Mouse (Mus musculus) ES-Bruce4 (cell line): Measurements from ENCODE around the gene Baiap2. TPM values are rescaled to one million over a fixed set of nuclear protein-coding genes. Genes with fewer than 3 reads are reported as not detected.

Source experiments
- H3K27ac ChIP-seq: 2 replicates; pipeline ENCODE4 v1.5.1; 2012; ENCODE audit warnings: low read length, inconsistent platforms; ENCODE audit not compliant: insufficient read depth
- H3K27me3 ChIP-seq: 2 replicates; pipeline ENCODE4 v1.6.1; 2012; ENCODE audit warnings: mild to moderate bottlenecking, low read length, inconsistent platforms; ENCODE audit not compliant: control insufficient read depth, poor library complexity, insufficient read depth, severe bottlenecking
- H3K36me3 ChIP-seq: 2 replicates; pipeline ENCODE4 v1.6.1; 2012; ENCODE audit warnings: inconsistent platforms, mild to moderate bottlenecking, low read length, moderate library complexity; ENCODE audit not compliant: control insufficient read depth, poor library complexity, insufficient read depth, severe bottlenecking
- H3K4me1 ChIP-seq: one replicate; pipeline ENCODE4 v1.8.1; 2011; ENCODE audit warnings: low read length; ENCODE audit not compliant: control insufficient read depth, insufficient read depth
- H3K4me3 ChIP-seq: 2 replicates; pipeline ENCODE4 v1.5.1; 2011; ENCODE audit warnings: low read depth, mild to moderate bottlenecking, low read length
- H3K9ac ChIP-seq: 2 replicates; pipeline ENCODE4 v1.6.1; 2012; ENCODE audit warnings: low read depth, mild to moderate bottlenecking, inconsistent platforms; ENCODE audit not compliant: poor library complexity, severe bottlenecking
- H3K9me3 ChIP-seq: replicated peaks from 2 replicates; pipeline ENCODE4 v1.6.1; 2012; ENCODE audit warnings: mild to moderate bottlenecking, low read length, inconsistent platforms; ENCODE audit not compliant: control insufficient read depth, poor library complexity, insufficient read depth, severe bottlenecking
- CTCF ChIP-seq: IDR thresholded peaks from one replicate; pipeline ENCODE4 v1.8.1; 2011; ENCODE audit warnings: low read depth, low read length
- EP300 ChIP-seq: IDR thresholded peaks from 2 replicates; pipeline ENCODE4 v1.6.1; 2011; ENCODE audit warnings: low read depth, low read length; ENCODE audit not compliant: insufficient read depth
- POLR2A ChIP-seq: IDR thresholded peaks from one replicate; pipeline ENCODE4 v1.8.1; 2011; ENCODE audit warnings: low read length; ENCODE audit not compliant: insufficient read depth
- polyA plus RNA-seq: library from polyadenylated mRNA; stranded (reverse); fragments of >200 nt; gene quantifications from 2 replicates; pipeline ENCODE4 v1.2.4, GENCODE M21; 2011; ENCODE audit warnings: low read depth; ENCODE audit not compliant: missing spikeins, insufficient read depth, insufficient read length

Baiap2 gene
- polyA plus RNA-seq, 1 experiment: 15.6 TPM

DNA sequence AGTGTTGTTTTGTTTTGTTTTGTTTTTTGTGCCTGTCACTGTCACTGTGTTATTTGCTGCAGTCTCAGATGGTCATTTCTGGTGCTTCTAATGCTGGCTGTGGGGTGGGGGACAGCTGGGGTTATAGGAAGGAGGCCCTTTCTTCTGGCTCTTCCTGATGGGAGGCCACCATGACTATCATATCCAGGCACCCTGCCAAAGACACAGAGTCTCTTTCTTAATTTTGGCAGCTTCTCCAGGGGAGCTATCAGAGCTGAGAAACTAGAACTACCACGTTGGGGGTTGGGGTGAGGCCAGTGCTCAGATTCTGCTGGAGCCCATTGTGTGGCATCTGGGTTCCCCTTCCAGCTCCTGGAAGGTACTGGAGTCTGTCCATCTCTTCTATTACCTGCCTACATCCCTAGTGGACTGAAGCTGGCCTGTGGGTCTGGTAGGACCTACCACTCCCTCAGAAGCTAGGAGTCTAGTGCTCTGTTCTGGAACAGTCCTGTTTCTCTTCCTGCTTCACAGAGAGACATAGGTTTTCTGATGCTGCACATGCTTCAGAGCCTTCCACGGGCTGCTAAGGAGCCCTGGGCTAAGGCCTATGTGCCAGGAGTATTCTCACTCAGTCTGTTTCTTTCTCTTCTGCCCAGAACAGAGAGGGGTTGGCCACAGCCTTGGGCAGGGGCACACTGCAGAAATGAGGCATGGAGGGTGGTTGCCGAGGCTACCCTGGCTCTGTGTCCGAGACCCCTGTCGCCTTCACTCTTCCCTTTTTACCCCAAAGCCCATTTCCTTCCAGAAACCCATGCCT, 10.1 kb downstream of the Baiap2 start:
- Histone ChIP-seq H3K9me3 (no peaks in the 10 kb centered on the region), H3K27ac (no peak overlapping the region), H3K4me1 (peaks cover 2% of the 10 kb centered on the region), H3K27me3 (no peaks in the 10 kb centered on the region), H3K9ac (no peak overlapping the region), H3K36me3 (no peaks in the 10 kb centered on the region), H3K4me3 (no peak overlapping the region)
- TF ChIP-seq EP300 (no peak), POLR2A (no peak), CTCF (no peak)

- Histone ChIP-seq H3K4me1 (peaks cover 2% of the 10 kb centered on the region), H3K9ac (no peak overlapping the region), H3K9me3 (no peaks in the 10 kb centered on the region), H3K27me3 (no peaks in the 10 kb centered on the region), H3K27ac (no peak overlapping the region), H3K4me3 (no peak overlapping the region), H3K36me3 (no peaks in the 10 kb centered on the region)
- no peak for TF ChIP-seq CTCF
- TF ChIP-seq EP300: no peak
- TF ChIP-seq POLR2A: no peak
These were observed 11.7 kb downstream of the Baiap2 start for GRCm38 (mm10) chr11:119954233-119954632.

GRCm38 (mm10) chr11:119954749-119955337, 12.3 kb downstream of the Baiap2 start:
- H3K27ac ChIP-seq: no peak overlapping the region
- no peak for TF ChIP-seq EP300
- no peak for TF ChIP-seq POLR2A
- no peak for TF ChIP-seq CTCF
- H3K27me3 ChIP-seq: no peaks in the 10 kb centered on the region
- H3K4me1 ChIP-seq: peaks cover 2% of the 10 kb centered on the region
- H3K9ac ChIP-seq: no peak overlapping the region
- H3K36me3 ChIP-seq: no peaks in the 10 kb centered on the region
- no peaks in the 10 kb centered on the region for H3K9me3 ChIP-seq
- no peak overlapping the region for H3K4me3 ChIP-seq

- Histone ChIP-seq H3K9me3 (no peaks in the 10 kb centered on the region), H3K36me3 (no peaks in the 10 kb centered on the region), H3K27me3 (no peaks in the 10 kb centered on the region), H3K27ac (no peak overlapping the region), H3K4me1 (peaks cover 2% of the 10 kb centered on the region), H3K4me3 (no peak overlapping the region), H3K9ac (no peak overlapping the region)
- TF ChIP-seq POLR2A (no peak), EP300 (no peak), CTCF (no peak)
These were observed 12.9 kb downstream of the Baiap2 start for GRCm38 (mm10) chr11:119955432-119955831.

GRCm38 (mm10) chr11:119956590-119956989, 14.0 kb downstream of the Baiap2 start:
- no peak for TF ChIP-seq EP300
- no peak for TF ChIP-seq POLR2A
- no peak for TF ChIP-seq CTCF
- no peaks in the 10 kb centered on the region for H3K27me3 ChIP-seq
- H3K4me3 ChIP-seq: no peak overlapping the region
- H3K36me3 ChIP-seq: no peaks in the 10 kb centered on the region
- H3K4me1 ChIP-seq: peaks cover 2% of the 10 kb centered on the region
- no peaks in the 10 kb centered on the region for H3K9me3 ChIP-seq
- no peak overlapping the region for H3K9ac ChIP-seq
- no peak overlapping the region for H3K27ac ChIP-seq

GRCm38 (mm10) chr11:119958856-119959255, 16.3 kb downstream of the Baiap2 start:
- no peaks in the 10 kb centered on the region for H3K36me3 ChIP-seq
- H3K27me3 ChIP-seq: no peaks in the 10 kb centered on the region
- no peak for TF ChIP-seq CTCF
- TF ChIP-seq POLR2A: no peak
- peaks cover 2% of the 10 kb centered on the region for H3K4me1 ChIP-seq
- H3K9ac ChIP-seq: no peak overlapping the region
- no peaks in the 10 kb centered on the region for H3K9me3 ChIP-seq
- no peak overlapping the region for H3K4me3 ChIP-seq
- no peak overlapping the region for H3K27ac ChIP-seq
